Mouse (Mus musculus): ENCODE results near the gene Gm10401. TPM values are rescaled to one million over a fixed set of nuclear protein-coding genes. Genes with fewer than 3 reads are reported as not detected.

The Gm10401 gene
- total and polyA plus RNA-seq, 3 experiments: not detected

- no peak for TF ChIP-seq CTCF (IDR thresholded peaks at IDR 0.05)
- no peak for TF ChIP-seq POLR2A (IDR thresholded peaks at IDR 0.05; ENCODE audit: insufficient read depth, low read depth, low read length)
- no peak for TF ChIP-seq EP300 (IDR thresholded peaks at IDR 0.05; ENCODE audit: insufficient read depth, low read depth, low read length)
- 73% methylated on average over 7 of the region's 7 CpGs for WGBS
- Histone ChIP-seq H3K27me3 (ENCODE audit: control insufficient read depth, insufficient read depth, low read length) (no peaks in the 10 kb centered on the region), H3K4me1 (ENCODE audit: control insufficient read depth, insufficient read depth, low read length) (peaks cover 17% of the 10 kb centered on the region), H3K27ac (no peak overlapping the region), H3K79me2 (replicated peaks; ENCODE audit: control insufficient read depth, insufficient read depth, low read length) (peaks cover 10% of the 10 kb centered on the region), H3K9ac (ENCODE audit: low read depth, low read length) (no peak overlapping the region), H3K36me3 (ENCODE audit: control insufficient read depth, insufficient read depth, low read length) (no peaks in the 10 kb centered on the region; the same call in 1 of the 2 replicates), H3K4me3 (no peak overlapping the region)
- intact Hi-C loops (cut with DNase I): no loop called here
- peak; percentile 46 to 48 for DNase-seq
These were observed 26.0 kb downstream of the Gm10401 start for GRCm38 (mm10) chr5:115072143-115072542.

- TF ChIP-seq POLR2A (IDR thresholded peaks at IDR 0.05; ENCODE audit: insufficient read depth, low read depth, low read length): no peak
- H3K79me2 ChIP-seq (replicated peaks; ENCODE audit: control insufficient read depth, insufficient read depth, low read length): peaks cover 10% of the 10 kb centered on the region
- peaks cover 17% of the 10 kb centered on the region for H3K4me1 ChIP-seq (ENCODE audit: control insufficient read depth, insufficient read depth, low read length)
- intact Hi-C loops (cut with DNase I): no loop called here
- DNase-seq: no peak
- H3K27ac ChIP-seq: no peak overlapping the region
- H3K27me3 ChIP-seq (ENCODE audit: control insufficient read depth, insufficient read depth, low read length): no peaks in the 10 kb centered on the region
- H3K4me3 ChIP-seq: no peak overlapping the region
- no peak overlapping the region for H3K9ac ChIP-seq (ENCODE audit: low read depth, low read length)
- H3K36me3 ChIP-seq (ENCODE audit: control insufficient read depth, insufficient read depth, low read length): no peaks in the 10 kb centered on the region; the same call in 1 of the 2 replicates
- WGBS: 83% methylated on average over 11 of the region's 11 CpGs
These were observed 26.8 kb downstream of the Gm10401 start for GRCm38 (mm10) chr5:115071096-115071901.

GRCm38 (mm10) chr5:115070457-115070856 is 27.6 kb downstream of the Gm10401 start:
- intact Hi-C loops (cut with DNase I): no loop called here
- no peak for TF ChIP-seq EP300 (IDR thresholded peaks at IDR 0.05; ENCODE audit: insufficient read depth, low read depth, low read length)
- TF ChIP-seq POLR2A (IDR thresholded peaks at IDR 0.05; ENCODE audit: insufficient read depth, low read depth, low read length): no peak
- TF ChIP-seq CTCF (IDR thresholded peaks at IDR 0.05): no peak
- peaks cover 9% of the 10 kb centered on the region for H3K79me2 ChIP-seq (replicated peaks; ENCODE audit: control insufficient read depth, insufficient read depth, low read length)
- H3K36me3 ChIP-seq (ENCODE audit: control insufficient read depth, insufficient read depth, low read length): no peaks in the 10 kb centered on the region; the same call in 1 of the 2 replicates
- H3K27me3 ChIP-seq (ENCODE audit: control insufficient read depth, insufficient read depth, low read length): no peaks in the 10 kb centered on the region
- H3K4me3 ChIP-seq: no peak overlapping the region
- H3K9ac ChIP-seq (ENCODE audit: low read depth, low read length): no peak overlapping the region
- peaks cover 18% of the 10 kb centered on the region for H3K4me1 ChIP-seq (ENCODE audit: control insufficient read depth, insufficient read depth, low read length)
- 98% methylated on average over 2 of the region's 2 CpGs for WGBS
- DNase-seq: no peak
- H3K27ac ChIP-seq: no peak overlapping the region

GRCm38 (mm10) chr5:115069611-115070010 is 28.5 kb downstream of the Gm10401 start:
- Histone ChIP-seq H3K9ac (ENCODE audit: low read depth, low read length) (no peak overlapping the region), H3K27ac (no peak overlapping the region), H3K36me3 (ENCODE audit: control insufficient read depth, insufficient read depth, low read length) (no peaks in the 10 kb centered on the region; the same call in 1 of the 2 replicates), H3K4me3 (no peak overlapping the region), H3K4me1 (ENCODE audit: control insufficient read depth, insufficient read depth, low read length) (peaks cover 18% of the 10 kb centered on the region), H3K79me2 (replicated peaks; ENCODE audit: control insufficient read depth, insufficient read depth, low read length) (peaks cover 9% of the 10 kb centered on the region), H3K27me3 (ENCODE audit: control insufficient read depth, insufficient read depth, low read length) (no peaks in the 10 kb centered on the region)
- WGBS: 73% methylated on average over 3 of the region's 3 CpGs
- TF ChIP-seq EP300 (IDR thresholded peaks at IDR 0.05; ENCODE audit: insufficient read depth, low read depth, low read length): no peak
- no peak for TF ChIP-seq CTCF (IDR thresholded peaks at IDR 0.05)
- TF ChIP-seq POLR2A (IDR thresholded peaks at IDR 0.05; ENCODE audit: insufficient read depth, low read depth, low read length): no peak
- no peak for DNase-seq
- intact Hi-C loops (cut with DNase I): no loop called here

- no peak for DNase-seq
- peaks cover 18% of the 10 kb centered on the region for H3K4me1 ChIP-seq (ENCODE audit: control insufficient read depth, insufficient read depth, low read length)
- peaks cover 9% of the 10 kb centered on the region for H3K79me2 ChIP-seq (replicated peaks; ENCODE audit: control insufficient read depth, insufficient read depth, low read length)
- no peak overlapping the region for H3K9ac ChIP-seq (ENCODE audit: low read depth, low read length)
- intact Hi-C loops (cut with DNase I): no loop called here
- H3K36me3 ChIP-seq (ENCODE audit: control insufficient read depth, insufficient read depth, low read length): no peaks in the 10 kb centered on the region; the same call in 1 of the 2 replicates
- H3K4me3 ChIP-seq: no peak overlapping the region
- WGBS: 80% methylated on average over 11 of the region's 11 CpGs
- H3K27ac ChIP-seq: no peak overlapping the region
- TF ChIP-seq CTCF (IDR thresholded peaks at IDR 0.05) (no peak), POLR2A (IDR thresholded peaks at IDR 0.05; ENCODE audit: insufficient read depth, low read depth, low read length) (no peak), EP300 (IDR thresholded peaks at IDR 0.05; ENCODE audit: insufficient read depth, low read depth, low read length) (no peak)
- H3K27me3 ChIP-seq (ENCODE audit: control insufficient read depth, insufficient read depth, low read length): no peaks in the 10 kb centered on the region
These were observed 29.2 kb downstream of the Gm10401 start for GRCm38 (mm10) chr5:115068671-115069421.

- H3K9ac ChIP-seq (ENCODE audit: low read depth, low read length): no peak overlapping the region
- intact Hi-C loops (cut with DNase I): no loop called here
- no peak overlapping the region for H3K4me3 ChIP-seq
- H3K36me3 ChIP-seq (ENCODE audit: control insufficient read depth, insufficient read depth, low read length): no peaks in the 10 kb centered on the region; the same call in 1 of the 2 replicates
- H3K27me3 ChIP-seq (ENCODE audit: control insufficient read depth, insufficient read depth, low read length): no peaks in the 10 kb centered on the region
- TF ChIP-seq POLR2A (IDR thresholded peaks at IDR 0.05; ENCODE audit: insufficient read depth, low read depth, low read length) (no peak), EP300 (IDR thresholded peaks at IDR 0.05; ENCODE audit: insufficient read depth, low read depth, low read length) (no peak), CTCF (IDR thresholded peaks at IDR 0.05) (no peak)
- no peak for DNase-seq
- WGBS: 47% methylated on average over 4 of the region's 4 CpGs
- no peak overlapping the region for H3K27ac ChIP-seq
- peaks cover 9% of the 10 kb centered on the region for H3K79me2 ChIP-seq (replicated peaks; ENCODE audit: control insufficient read depth, insufficient read depth, low read length)
- peaks cover 12% of the 10 kb centered on the region for H3K4me1 ChIP-seq (ENCODE audit: control insufficient read depth, insufficient read depth, low read length)
These were observed 31.9 kb downstream of the Gm10401 start for GRCm38 (mm10) chr5:115066245-115066644.

All from heart, adult 2 months (tissue).